Mouse (Mus musculus): ENCODE results near the gene Uts2r.

Uts2r gene

GRCm38 (mm10) chr11:121159971-121160370 lies at the start of gene Uts2r:
Uts2r (plus strand) TSS chr11:121160271.
- no peak for DNase-seq

- DNase-seq = no peak
These were observed 49.0 kb upstream of the Uts2r start for GRCm38 (mm10) chr11:121111051-121111450.

GRCm38 (mm10) chr11:121111601-121112000 lies 48.5 kb upstream of the Uts2r start:
- DNase-seq = peak; percentile 8

- peak; percentile 74 for DNase-seq
These were observed 47.8 kb upstream of the Uts2r start for GRCm38 (mm10) chr11:121112091-121112775.

GRCm38 (mm10) chr11:121118106-121118505 lies 42.0 kb upstream of the Uts2r start:
- DNase-seq = no peak

- DNase-seq = no peak
These were observed 41.5 kb upstream of the Uts2r start, which contains the start of gene Tex19.2 for GRCm38 (mm10) chr11:121118577-121118976. Tex19.2 (minus strand) TSS chr11:121118677.

GRCm38 (mm10) chr11:121121151-121121550 lies 38.9 kb upstream of the Uts2r start:
- no peak for DNase-seq

- no peak for DNase-seq
These were observed 37.9 kb upstream of the Uts2r start for GRCm38 (mm10) chr11:121122024-121122670.

- DNase-seq = no peak
These were observed 36.6 kb upstream of the Uts2r start for GRCm38 (mm10) chr11:121123438-121123837.

- no peak for DNase-seq
These were observed 34.4 kb upstream of the Uts2r start for GRCm38 (mm10) chr11:121125522-121126172.

GRCm38 (mm10) chr11:121126395-121126794 lies 33.7 kb upstream of the Uts2r start:
- DNase-seq = no peak

- DNase-seq = no peak
These were observed 32.6 kb upstream of the Uts2r start for GRCm38 (mm10) chr11:121127441-121127840.

GRCm38 (mm10) chr11:121129616-121130015 lies 30.5 kb upstream of the Uts2r start:
- DNase-seq = no peak

GRCm38 (mm10) chr11:121134600-121134999 lies 25.5 kb upstream of the Uts2r start:
- DNase-seq = no peak

- DNase-seq = no peak
These were observed 22.4 kb upstream of the Uts2r start for GRCm38 (mm10) chr11:121137682-121138081.

- no peak for DNase-seq
These were observed 21.3 kb upstream of the Uts2r start for GRCm38 (mm10) chr11:121138732-121139131.

- DNase-seq = no peak
These were observed 16.6 kb upstream of the Uts2r start for GRCm38 (mm10) chr11:121143325-121144015.

- no peak for DNase-seq
These were observed 14.2 kb upstream of the Uts2r start, which contains the start of gene Tex19.1 for GRCm38 (mm10) chr11:121145865-121146264. Tex19.1 (plus strand) TSS chr11:121146143.

GRCm38 (mm10) chr11:121148193-121148592 lies 11.9 kb upstream of the Uts2r start:
- no peak for DNase-seq

GRCm38 (mm10) chr11:121154203-121154602 lies 5.9 kb upstream of the Uts2r start:
- DNase-seq = no peak

GRCm38 (mm10) chr11:121156411-121156891 lies 3.6 kb upstream of the Uts2r start:
- peak; percentile 53 for DNase-seq

- no peak for DNase-seq
These were observed 720 bp downstream of the Uts2r start for GRCm38 (mm10) chr11:121160636-121161346.
